Mouse (Mus musculus): ENCODE measurements around the gene Sdk2.

DNA sequence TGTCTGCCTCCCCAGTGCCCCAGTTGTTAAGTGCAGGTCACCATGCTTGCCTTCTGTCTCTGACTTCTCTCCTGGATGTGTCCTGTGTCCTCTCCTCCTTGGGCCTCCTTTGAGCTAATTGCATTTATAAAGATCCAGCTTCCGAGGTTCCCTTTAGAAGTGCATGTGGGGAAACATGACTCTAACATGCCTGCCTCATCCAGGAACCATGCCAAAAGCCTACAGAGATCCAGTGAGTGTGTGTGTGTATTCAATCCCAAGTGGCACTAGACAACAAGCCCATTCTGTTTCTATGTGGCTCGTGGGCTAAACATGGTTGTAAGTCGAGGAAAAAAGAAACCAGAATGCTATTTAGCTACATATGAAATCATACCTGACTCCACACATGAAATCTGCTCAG, 298.5 kb downstream of the Sdk2 start:
- TF ChIP-seq CTCF (IDR thresholded peaks at IDR 0.05; ENCODE audit: extremely low read depth, insufficient read depth, low read length) (no peak), POLR2A (IDR thresholded peaks at IDR 0.05; ENCODE audit: extremely low read depth, insufficient read depth, low read length) (no peak)

Data from cortical plate, adult 2 months (tissue).